Mouse (Mus musculus) spleen, postnatal 14 days (tissue): ENCODE measurements around the gene Olfr860.
"Not testable (repeated sequence)": the region's sequence is repeated elsewhere in the genome, so short reads cannot be mapped to it uniquely, and the experiment has no call there.

ENCODE experiments used
- DNase-seq, 2 experiments: peaks; one replicate each; pipeline ENCODE4 v3.0.0; 2021 to 2022; ENCODE audit warnings: low spot score in 2 of 2

Gene Olfr860

DNA sequence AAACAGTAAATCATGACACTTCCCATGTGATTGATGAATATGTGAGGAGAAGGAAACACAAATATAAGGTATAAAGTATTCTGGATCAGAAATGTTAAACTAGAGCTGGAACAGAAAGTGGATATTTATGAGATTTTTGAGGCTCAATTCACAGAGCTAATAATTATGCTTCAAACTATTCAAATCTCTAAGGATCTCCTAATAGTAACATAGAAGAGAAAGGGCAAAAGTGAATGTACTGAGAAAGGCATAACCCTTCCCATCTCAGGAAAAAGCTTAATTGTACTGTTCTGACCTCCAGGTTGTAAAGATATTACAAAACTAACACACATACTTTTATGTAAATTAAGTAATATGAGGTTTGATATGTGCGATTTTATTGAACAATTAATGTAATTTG lies at the start of gene Olfr860:
TSS of gene Olfr860 (minus strand) at position 101 of the 400 bp plus-strand sequence.
- no peak for DNase-seq

GRCm38 (mm10) chr9:19887904-19888303 lies 38.4 kb upstream of the Olfr860 start, which contains the start of gene Olfr862:
Gene Olfr862, minus strand, starts transcription at chr9:19888004.
- DNase-seq = no peak

- DNase-seq = not testable (repeated sequence)
Measured at GRCm38 (mm10) chr9:19804606-19805005, 44.9 kb downstream of the Olfr860 start, which contains the start of gene Olfr859. Gene Olfr859, plus strand, starts transcription at chr9:19804906.

- DNase-seq = no peak
Measured at GRCm38 (mm10) chr9:19803000-19803399, 46.5 kb downstream of the Olfr860 start.
